Mouse (Mus musculus): ENCODE measurements around the gene Trmt10c. TPM values are rescaled to one million over a fixed set of nuclear protein-coding genes. Genes with fewer than 3 reads are reported as not detected.
"Not testable (repeated sequence)": the region's sequence is repeated elsewhere in the genome, so short reads cannot be mapped to it uniquely, and the experiment has no call there.

Gene Trmt10c
- total RNA-seq (2021) = 1 to 10 TPM; 8.4 TPM

DNA sequence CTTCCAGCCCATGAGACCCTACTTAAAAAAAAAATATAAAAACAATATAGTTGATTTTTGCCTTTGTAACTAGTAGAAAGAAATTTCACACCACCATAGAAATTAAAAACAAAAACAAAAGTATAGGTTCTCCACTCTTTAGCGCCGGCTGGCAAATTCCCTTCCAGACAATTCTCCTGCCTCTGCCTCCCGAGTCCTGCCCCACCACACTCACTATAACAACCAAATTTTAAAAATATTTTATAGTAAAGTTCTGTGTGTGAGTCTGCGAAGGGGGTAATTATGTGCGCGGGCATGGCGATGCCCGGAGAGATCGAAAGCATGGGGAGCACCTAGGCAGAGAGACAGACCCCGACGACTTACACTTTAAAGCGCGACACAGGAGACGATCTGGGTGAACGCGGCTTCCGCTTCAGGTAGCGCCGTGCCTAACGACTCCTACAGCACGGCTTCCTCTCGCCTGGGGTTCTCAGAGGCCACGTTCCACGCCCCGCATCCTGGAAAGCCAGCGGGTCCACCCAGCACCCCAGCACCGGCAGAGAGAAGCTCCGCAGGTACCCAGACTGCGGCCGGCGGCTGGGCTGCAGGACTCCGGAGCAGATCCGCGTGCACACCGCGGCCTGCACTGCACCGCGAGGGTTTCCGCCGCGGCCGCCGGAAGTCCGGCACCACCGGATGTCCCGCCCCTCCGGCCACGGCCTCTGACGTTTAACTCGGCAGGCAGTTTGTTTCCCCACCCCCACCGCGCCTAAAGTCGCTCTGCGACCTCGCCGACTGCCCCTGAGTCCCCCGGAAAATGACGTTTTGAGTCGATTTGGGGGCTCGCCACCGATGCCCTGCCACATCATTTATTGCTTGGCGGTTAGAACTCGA, at the start of gene Trmt10c:
TSS of gene Trmt10c (minus strand) at position 682 of the 873 bp plus-strand sequence.
- intact Hi-C loops (cut with DNase I) = no loop called here
- peak; percentile 86 to 97 for DNase-seq (ENCODE audit: extremely low spot score in 1 of 2, low spot score in 2 of 2)

DNA sequence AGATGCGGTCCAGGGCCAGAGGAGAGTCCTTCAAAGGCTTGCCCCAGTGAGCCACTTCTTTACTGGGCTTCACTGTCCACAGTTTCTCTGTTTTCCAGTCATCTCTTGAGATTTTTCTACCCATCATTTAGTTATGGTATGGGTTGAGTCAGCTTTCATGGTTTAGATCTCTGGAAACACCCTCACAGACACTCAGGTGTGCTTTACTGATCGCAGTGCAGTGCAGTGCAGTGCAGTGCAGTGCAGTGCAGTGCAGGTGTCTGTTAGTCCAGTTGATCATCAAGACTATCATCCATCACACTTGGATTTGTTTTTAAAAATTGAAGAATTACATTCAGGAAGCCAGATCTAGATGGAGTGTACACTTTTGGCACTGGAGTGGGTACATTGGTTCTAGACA, 48.7 kb upstream of the Trmt10c start:
- intact Hi-C loops (cut with DNase I) = no loop called here
- no peak for DNase-seq (ENCODE audit: extremely low spot score in 1 of 2, low spot score in 2 of 2)

DNA sequence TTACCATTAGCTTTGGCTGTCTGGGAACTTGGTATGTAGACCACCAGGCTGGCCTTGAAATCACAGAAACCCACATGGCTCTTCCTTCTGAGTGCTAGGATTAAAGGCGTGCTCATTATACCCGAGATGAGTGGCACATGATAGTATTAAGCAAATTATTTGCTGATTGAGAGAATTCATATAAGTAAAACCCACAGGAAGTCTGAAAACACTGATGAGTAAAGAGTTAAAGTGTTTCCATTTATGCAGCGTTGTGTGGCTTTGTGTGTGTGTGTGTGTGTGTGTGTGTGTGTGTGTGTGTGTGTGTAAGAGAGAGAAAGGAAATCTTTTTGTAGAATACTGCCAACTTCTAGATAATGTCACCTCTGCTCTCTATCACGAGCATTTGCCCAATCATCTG, 44.1 kb upstream of the Trmt10c start:
- intact Hi-C loops (cut with DNase I) = no loop called here
- DNase-seq (ENCODE audit: extremely low spot score in 1 of 2, low spot score in 2 of 2) = no peak

DNA sequence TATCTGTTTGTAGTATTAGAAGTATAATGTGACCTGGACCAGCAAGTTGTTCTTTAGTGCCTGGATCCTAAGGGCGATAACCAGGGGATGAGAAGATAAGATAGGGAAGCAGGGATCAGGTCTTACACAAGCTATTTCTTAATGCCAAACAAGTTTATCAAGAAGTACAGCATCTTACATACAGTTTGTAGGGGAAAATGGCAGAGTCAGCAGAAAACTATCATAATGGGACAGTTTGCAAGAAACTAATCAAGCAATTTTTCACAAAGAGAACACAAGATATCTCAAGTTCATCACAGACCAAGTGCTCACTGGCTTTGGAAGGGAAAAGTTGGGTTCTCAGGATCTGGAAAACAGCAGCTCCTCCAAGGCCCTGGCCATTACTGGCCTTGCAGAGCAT, 41.8 kb upstream of the Trmt10c start:
- intact Hi-C loops (cut with DNase I) = no loop called here
- no peak for DNase-seq (ENCODE audit: extremely low spot score in 1 of 2, low spot score in 2 of 2)

DNA sequence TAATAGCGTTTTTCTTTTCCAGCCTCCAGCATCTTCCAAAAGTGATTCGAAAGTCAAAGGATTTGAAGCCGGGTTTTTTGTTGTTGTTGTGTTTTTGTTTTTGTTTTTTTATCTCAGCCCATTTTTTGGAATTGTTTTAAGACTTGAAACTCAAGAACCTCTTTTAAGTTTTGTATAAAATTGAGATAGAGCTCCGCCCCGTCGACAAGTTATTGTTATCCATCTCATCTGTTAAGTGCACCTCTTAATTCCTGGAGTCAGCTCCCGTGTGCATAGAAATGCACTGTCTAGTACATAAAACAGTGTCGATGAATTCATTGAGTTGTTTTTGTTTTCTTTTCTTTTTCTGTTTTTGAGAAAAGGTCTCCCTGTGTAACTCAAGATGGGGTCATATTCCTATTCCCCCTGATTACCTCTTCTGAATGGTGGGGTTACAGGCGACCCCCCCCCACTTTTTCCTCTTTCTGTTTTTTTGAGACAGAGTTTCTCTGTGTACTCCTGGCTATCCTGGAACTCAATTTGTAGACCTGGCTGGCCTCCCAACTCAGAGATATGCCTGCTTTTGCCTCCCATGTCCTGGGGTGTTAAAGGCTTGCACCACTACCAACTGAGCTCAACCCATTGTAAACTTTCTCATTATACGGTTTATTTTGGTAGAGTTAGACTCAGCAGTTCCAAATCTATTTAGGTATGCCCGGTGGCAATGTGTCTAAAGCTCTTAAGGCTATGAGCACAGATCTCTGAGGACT, 38.7 kb upstream of the Trmt10c start:
- no peak for DNase-seq (ENCODE audit: extremely low spot score in 1 of 2, low spot score in 2 of 2)
- intact Hi-C loops (cut with DNase I) = no loop called here

DNA sequence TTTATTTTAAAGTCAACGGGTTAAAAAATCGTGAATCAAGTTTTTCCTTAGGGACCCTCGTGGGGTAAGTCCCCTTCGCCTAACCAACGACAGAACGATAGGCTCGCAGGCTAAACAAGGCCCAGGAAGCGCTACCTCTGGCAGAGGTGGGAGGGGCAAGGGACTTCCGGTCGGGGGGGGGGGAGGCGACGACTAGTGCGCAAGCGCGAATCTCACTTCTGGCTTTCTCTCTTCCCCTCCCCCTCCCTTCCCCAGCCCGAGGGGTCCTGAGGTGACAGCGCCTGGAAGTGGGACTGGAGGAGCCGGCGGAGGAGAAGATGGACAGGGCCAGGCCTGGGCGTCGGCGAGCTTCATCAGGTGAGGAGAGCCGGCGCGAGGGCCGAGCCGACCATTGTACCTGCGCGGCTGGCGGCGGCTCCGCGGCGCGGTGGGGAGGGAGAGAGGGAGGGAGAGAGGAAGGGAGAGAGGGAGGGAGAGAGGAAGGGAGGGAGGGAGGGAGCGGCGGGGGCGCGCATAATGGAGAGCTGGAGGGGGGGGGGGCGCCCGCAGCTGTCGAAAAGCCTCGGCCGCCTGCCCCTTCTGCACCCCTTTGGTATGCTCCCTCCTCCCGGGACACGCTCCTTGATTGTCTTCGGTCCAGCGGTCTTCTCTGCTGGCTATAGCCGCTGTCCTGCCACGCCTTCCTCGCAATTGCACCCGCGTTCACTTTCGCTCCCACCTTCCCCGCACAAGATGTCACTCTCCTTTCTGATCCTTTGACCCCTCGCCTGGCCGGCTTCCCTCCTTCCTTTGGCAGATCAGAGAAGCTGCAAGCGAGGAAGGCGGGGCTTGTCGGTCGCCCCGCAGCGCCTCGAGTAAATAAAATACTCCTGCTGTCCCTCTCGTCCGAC, 37.8 kb upstream of the Trmt10c start:
- intact Hi-C loops (cut with DNase I) = no loop called here
- DNase-seq (ENCODE audit: extremely low spot score in 1 of 2, low spot score in 2 of 2) = peak; percentile 83 to 90

DNA sequence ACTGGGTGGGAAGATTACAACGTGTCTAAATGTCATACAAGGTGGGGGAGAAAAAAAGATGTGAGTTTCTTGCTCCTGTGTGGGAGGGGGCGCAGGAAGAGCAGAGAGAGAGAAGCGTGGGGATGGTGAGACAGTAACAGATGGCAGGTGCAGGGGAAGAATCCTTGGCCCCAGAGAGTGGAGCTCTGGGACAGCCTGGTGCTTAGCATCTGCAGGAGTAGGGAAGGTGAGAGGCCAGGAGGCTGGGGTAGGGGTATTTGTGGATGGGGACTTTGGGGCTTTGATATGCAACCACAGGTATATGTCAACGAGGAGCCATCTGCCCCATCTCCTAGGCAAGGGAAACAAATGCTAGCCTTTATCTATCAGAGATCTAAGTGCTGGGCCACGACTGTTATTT, 36.9 kb upstream of the Trmt10c start:
- DNase-seq (ENCODE audit: extremely low spot score in 1 of 2, low spot score in 2 of 2) = no peak
- intact Hi-C loops (cut with DNase I) = no loop called here

DNA sequence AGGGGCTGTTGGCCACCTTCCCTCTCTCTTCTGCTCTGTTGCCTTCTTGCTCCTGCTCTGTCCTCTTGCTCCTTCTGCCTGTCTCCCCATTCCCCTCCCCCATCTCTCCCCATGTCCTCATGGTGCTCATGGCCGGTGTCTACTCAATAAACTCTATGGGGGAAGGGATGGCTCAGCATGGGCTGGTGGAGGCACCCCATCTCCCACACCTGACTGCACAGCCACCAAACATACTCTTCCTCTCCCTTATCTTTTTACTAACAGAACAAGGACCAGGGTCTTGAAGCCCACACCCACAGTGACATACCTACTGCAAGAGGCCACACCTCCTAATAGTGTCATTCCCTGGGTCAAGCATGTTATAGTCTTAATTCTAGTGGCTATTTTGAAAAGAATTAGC, 36.5 kb upstream of the Trmt10c start:
- DNase-seq (ENCODE audit: extremely low spot score in 1 of 2, low spot score in 2 of 2) = no peak
- intact Hi-C loops (cut with DNase I) = no loop called here

DNA sequence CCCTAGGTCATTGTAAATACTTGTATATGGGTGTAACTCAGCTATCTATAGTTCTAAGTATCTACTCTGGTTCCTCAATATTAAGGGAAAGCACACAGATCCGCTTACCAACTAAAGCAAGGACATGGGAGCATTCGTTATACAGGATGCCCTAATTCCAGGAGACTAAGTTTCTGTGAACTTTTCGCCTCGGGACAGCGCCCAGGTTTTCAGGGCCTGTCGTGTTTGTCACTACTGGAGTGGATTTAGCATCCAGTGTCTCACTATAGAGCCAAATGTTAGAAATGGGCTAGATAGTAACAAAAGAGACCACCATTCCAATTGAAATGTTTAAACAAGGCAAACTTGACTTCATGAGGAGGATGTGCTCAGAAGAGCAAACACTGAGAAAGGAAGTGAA, 35.5 kb upstream of the Trmt10c start:
- intact Hi-C loops (cut with DNase I); DNase-seq (ENCODE audit: extremely low spot score in 1 of 2, low spot score in 2 of 2): not testable (repeated sequence)

DNA sequence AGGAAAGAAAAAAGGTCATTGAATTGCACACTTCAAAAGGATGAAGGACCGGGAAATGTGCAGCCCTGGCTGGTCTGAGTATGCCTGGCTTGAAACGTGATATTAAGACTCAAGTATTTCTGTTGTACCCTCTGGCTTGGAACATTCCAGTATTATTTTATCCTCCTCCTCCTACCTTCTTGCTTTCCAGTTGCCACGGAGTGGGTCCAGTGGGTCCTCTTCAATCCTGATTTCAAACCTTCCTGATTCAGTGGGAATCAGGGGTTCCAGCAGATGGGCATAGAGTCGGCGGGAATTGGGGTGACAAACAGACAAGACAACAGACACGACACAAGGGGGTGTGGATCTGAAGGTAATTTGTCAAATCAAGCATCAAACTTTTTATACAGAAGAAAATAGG, 34.9 kb upstream of the Trmt10c start:
- no peak for DNase-seq (ENCODE audit: extremely low spot score in 1 of 2, low spot score in 2 of 2)
- intact Hi-C loops (cut with DNase I) = no loop called here

DNA sequence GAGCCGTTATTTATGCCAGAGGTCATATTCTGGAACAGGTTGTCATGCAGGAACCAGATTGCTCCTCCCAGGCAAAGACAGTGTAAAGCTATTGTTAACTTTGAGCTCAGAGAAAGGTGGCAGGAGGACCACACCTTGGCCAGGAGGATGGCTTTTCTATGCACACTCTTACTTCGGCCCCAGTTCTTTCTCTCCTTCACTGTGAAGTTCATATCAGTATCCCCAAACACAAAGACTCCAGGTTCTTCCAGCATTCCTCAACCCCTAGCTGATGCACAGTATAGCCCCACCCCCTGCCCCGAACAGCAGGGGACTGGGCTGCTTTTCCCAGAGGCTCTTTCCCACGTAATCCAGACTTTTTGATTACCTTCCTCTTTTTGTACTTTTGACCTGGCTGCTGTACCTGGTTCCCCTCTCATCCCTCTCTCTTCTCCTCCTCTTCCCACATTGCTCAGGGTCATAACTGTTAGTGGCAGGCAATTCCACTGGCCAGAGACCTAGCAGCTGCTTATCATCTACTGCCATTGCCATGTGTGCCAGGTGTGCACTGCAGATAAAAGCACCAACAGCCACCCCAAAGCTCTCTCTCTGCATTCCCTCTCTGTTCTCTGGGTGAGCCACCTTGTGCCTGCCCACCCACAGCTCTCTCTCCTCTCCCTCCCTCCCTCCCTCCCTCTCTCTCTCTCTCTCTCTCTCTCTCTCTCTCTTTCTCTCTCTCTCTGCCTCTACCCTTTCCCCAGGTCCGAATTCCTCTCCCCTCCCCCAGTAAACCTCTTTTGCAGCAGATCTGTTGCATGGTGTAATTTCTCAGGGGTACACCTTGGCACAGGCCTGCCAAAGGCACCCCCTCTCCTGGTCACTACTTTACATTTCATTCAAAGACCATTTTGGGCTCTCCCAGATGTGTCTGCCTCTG, 34.0 kb upstream of the Trmt10c start:
- DNase-seq (ENCODE audit: extremely low spot score in 1 of 2, low spot score in 2 of 2) = no peak
- intact Hi-C loops (cut with DNase I) = no loop called here

DNA sequence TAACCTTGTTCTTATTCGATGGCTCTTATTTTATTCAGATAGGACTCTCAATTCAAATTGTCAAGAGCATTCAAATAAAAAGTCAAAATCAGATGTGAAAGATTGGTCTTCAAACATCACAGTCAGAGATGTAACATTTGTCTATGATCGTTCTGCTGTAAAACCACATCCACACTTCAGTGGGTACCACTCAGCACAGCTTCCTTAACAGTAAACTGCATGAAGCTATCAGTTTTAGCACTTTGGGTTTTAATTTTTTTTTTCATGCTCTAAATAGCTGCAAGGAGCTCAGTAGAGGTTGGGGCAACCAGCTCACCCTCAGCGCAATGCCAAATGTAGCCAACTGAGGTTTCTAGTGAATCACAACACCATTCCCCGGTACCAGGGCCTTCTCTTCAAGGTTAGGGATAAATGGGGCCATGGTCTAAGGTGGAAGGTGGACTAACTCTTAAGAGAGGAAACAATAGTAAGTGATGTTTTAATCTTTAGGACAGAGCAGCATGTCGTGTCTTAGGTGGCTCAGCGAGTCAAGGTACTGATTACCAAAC, 31.0 kb upstream of the Trmt10c start:
- intact Hi-C loops (cut with DNase I) = loop anchor here (5.0 kb wide), 2 partner anchors 36 to 116 kb away; no protein-coding TSS in a partner anchor
- no peak for DNase-seq (ENCODE audit: extremely low spot score in 1 of 2, low spot score in 2 of 2)

DNA sequence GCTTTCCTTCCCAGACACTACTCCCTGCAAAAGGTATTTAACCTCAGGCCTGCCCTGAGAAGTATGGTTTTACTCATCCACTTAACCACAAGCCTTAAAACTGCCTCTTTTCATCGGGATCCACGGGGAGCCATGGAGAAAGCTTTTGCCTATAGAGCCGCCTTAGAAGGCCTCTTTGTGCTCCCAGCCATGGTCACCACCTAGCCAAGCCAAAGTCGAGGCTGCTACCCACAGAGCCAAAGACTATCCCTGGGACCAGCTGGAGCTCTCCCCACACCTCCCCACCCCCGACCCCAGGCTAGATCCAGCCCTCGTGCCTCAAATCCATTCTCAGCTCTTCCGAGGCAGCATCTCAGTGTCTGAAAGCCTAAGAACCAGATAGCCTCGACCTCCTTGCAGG, 28.5 kb upstream of the Trmt10c start:
- DNase-seq (ENCODE audit: extremely low spot score in 1 of 2, low spot score in 2 of 2) = no peak
- intact Hi-C loops (cut with DNase I) = loop anchor here (5.0 kb wide), 2 partner anchors 34 to 114 kb away; no protein-coding TSS in a partner anchor

DNA sequence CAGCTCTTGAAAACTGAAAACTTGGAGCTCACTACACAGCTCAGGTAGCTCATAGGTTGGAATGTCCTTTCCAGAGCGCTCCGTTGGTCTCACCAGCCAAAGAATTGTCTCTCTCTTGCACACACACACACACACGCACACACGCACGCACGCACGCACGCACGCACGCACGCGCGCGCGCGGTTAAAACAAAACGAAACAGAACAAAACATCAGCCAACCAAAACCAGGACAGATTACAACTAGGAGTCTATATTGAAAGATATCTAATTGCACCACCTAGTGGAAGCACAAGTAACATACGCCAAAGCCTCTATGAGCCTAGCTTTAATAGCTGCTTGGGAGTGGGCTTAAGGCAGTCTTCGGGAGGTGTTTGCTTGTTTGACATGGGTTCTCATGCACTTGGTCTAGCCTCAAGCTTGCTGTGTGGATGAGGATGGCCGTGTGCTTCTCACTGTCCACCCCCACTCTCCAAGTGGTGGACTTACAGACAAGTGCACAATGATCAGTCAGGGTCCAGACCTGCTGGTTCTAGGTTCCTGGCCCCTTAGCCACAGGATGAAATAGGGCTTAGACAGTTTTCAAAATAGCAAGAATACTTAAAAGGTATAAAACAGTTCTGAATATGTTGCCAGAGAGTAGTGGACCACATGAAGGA, 26.8 kb upstream of the Trmt10c start:
- DNase-seq (ENCODE audit: extremely low spot score in 1 of 2, low spot score in 2 of 2) = peak; percentile 68
- intact Hi-C loops (cut with DNase I) = no loop called here

DNA sequence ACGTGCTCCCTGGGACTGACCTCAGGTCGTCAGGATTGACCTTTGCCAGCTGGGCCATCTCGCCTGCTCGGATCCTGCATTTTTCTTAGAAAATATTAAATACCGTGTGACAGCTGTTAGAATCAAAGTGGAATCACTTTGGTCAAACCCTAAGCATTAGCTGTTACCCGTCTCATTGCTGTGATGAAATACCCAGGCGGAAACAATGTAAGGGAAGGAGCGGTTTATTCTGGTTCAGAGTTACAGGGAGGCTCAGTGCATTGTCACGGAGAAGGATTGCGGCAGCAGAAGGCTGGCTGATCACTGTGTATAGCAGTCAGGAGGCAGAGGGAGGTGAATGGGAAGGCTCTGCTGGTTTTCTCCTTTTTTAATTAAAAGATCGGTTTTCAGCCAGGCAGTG, 25.4 kb upstream of the Trmt10c start:
- no peak for DNase-seq (ENCODE audit: extremely low spot score in 1 of 2, low spot score in 2 of 2)
- intact Hi-C loops (cut with DNase I) = no loop called here

DNA sequence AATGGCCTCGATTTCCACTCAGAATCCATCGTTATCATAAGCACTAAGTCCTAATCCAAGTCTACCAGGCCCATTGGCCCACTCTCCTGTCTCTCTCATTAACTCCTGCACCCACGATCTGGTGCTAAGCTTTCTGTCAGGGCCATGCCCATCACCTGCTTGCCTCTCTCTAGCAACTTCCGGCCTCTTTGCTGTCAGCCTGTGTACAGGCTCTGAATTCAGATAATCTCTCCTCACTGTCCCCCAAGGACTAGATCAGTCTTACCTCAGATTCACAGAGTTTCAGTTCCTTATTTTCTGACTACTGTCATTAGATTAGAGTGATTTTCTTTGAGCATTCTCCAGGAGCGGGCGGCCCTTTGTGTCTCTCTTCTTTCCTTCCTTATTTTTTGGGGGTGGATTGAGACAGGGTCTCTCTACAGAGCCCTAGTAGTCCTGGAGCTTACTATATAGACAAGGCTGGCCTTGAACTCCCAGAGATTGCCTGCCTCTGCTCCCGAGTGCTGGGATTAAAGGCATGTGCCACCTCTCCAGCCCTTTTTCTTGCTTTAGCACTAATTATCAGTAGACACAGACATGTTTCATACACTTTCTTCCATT, 24.5 kb upstream of the Trmt10c start:
- DNase-seq (ENCODE audit: extremely low spot score in 1 of 2, low spot score in 2 of 2) = no peak
- intact Hi-C loops (cut with DNase I) = no loop called here

DNA sequence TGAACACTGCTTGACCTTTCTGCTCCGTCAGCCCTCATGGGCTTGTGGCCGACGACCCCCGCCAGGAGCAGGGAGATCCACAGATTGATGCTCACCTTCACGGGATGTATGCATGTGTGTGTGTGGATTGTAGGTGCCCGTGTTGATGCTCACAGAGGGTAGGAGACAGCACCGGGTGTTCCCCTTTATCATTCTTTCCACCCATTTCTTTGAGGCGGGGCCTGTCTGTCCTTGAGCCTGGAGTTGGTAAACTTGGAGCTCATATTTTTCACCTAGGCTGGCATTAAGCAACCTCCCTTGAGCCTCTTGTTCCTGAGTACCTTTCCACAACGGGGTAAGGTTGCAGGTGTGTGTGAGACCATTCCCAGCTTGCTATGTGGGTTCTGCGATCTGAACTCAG, 20.5 kb upstream of the Trmt10c start:
- no peak for DNase-seq (ENCODE audit: extremely low spot score in 1 of 2, low spot score in 2 of 2)
- intact Hi-C loops (cut with DNase I) = no loop called here

Data from left cerebral cortex, postnatal 10 days (tissue).